Mouse (Mus musculus): Measurements from ENCODE around the gene Myrfl. TPM values are rescaled to one million over a fixed set of nuclear protein-coding genes. Genes with fewer than 3 reads are reported as not detected.
A peak's percentile ranks its signal among the peaks of the same experiment; 100 is the strongest.

The Myrfl gene
- total RNA-seq (2021): under 1 TPM; 0.14 to 0.20 TPM

DNA sequence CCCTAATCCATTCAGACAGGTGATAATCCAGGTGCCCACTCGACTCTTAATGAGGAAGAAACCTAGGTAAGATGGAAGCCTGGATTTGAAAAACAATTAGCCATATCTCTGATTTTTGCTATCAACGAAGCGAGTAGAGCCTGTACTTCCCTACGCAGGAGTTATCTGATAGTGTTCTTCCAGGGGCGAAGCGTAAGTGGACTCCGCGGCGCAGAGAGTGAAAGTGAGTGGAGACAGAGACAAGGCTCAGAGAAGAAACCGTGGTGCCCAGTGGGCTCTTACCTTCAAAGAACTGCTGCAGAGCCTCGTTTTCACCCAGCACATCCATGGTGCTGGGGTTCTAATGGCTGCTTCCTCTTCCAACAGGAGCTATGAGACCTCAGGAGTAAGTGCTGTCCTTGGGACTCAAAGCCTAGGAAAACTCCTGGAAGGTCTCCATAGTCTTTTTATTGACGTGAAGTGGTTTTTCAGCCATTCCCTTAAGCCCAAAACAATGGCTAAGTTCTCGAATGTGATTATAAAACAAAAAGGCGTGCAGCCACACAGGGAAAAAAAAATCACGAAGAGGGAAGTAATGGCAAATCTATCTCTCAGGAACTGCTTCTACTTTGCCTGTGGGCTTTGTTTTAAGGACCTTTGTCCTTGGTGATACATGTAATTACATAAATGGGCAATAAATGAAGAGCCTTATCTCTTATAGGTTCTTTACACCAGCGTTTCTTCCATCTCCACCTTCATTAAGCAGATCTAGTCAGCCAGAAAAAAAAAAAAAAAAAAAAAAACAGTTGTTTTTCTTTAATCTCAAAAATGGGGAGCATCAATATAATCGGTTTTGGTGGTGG is at the start of gene Myrfl:
Gene Myrfl (minus strand): TSS at position 584 of the 842 bp plus-strand sequence.
- DNase-seq: no peak
- intact Hi-C loops (cut with DNase I): loop anchor here (10.0 kb wide), 2 partner anchors 572 to 692 kb away; no protein-coding TSS in a partner anchor

GRCm38 (mm10) chr10:116944940-116945339 is 48.2 kb upstream of the Myrfl start:
- intact Hi-C loops (cut with DNase I): loop anchor here (10.0 kb wide), 1 partner anchor 100 kb away; the partner anchor contains the start of gene Lrrc10
- no peak for DNase-seq

GRCm38 (mm10) chr10:116944144-116944543 is 47.4 kb upstream of the Myrfl start:
- intact Hi-C loops (cut with DNase I): loop anchor here (10.0 kb wide), 1 partner anchor 101 kb away; the partner anchor contains the start of gene Lrrc10

DNA sequence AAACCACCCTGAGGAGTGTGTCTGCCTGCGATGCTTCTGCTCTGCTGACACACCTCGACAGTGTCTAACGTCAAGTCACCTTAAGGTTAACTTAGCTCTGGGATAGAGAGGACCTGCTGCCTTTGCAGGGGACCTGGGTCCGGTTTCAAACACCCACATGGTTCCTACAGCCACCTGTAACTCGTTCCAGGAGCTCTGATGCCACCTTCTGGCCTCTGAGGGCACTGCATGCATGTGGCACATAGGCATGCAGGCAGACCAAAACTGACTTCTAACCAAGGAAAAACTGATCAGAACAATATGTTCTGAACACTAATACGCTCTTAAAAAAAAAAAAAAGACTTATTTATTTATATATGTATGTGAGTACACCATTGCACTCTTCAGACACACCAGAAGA is 46.3 kb upstream of the Myrfl start:
- intact Hi-C loops (cut with DNase I): loop anchor here (10.0 kb wide), 1 partner anchor 102 kb away; the partner anchor contains the start of gene Lrrc10
- peak; percentile 19 for DNase-seq

More at GRCm38 (mm10) chr10:116944144-116944543, 47.4 kb upstream of the Myrfl start:
- DNase-seq: no peak

DNA sequence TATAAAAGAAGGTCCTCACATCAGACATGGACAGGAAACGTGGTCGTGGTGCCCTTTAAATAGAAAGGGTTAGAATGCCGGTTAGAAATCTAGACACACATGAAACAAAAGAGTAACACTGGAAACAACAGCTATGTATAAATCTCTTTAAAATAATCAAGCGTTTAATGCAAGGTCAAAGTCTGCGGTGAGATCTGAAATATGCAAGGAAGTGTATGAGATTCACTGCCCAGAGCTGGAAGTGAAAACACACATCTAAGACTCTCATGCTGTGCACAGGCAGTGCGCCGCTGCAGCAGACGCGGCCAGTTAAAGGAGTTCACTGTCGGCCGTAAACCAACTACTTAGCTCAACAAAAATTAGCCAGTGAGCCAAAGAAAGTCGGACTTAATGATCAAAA is 38.3 kb upstream of the Myrfl start:
- DNase-seq: no peak
- intact Hi-C loops (cut with DNase I): no loop called here

GRCm38 (mm10) chr10:116933794-116934193 is 37.1 kb upstream of the Myrfl start:
- DNase-seq: no peak
- intact Hi-C loops (cut with DNase I): no loop called here

DNA sequence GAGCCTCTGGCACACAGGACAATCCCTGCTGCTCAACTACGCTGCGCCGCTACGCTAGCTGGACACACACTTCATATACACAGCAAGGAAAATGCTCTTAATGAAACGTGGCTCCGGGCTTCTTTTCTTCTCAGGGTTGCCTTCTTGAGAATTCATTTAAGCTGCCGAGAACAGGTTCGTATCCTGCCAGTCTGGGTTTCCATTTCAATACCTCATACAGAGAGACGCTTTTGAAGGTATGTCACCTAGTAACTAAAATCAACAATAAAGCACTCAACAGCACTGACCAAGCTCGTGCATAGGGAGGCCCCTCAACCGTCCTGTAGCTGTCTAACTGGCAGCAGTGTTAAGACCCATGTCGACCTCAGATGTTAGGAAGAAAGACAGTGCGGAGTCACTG is 35.7 kb upstream of the Myrfl start:
- intact Hi-C loops (cut with DNase I): no loop called here
- DNase-seq: no peak

- no peak for DNase-seq
- intact Hi-C loops (cut with DNase I): no loop called here
Measured at GRCm38 (mm10) chr10:116931497-116932179, 34.9 kb upstream of the Myrfl start.

DNA sequence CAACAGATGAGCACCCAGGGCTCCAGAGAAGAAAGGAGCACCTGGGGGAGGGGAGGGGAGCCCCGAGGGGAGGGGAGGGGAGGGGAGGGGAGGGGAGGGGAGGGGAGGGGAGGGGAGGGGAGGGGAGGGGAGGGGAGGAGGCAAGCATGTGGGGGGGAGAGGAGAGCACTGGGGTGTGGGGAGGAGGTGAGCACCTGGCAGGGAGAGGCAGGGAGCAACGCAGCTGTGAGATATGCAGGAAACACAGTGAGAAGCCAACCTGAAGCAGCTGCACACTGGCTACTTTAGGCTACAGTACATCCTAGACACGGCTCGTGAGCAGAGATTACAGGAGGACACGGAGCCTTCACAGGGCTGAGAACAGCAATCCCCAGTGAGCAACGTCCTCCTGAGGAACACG is 34.2 kb upstream of the Myrfl start:
- DNase-seq: no peak
- intact Hi-C loops (cut with DNase I): no loop called here

GRCm38 (mm10) chr10:116930506-116930905 is 33.8 kb upstream of the Myrfl start:
- no peak for DNase-seq
- intact Hi-C loops (cut with DNase I): no loop called here

DNA sequence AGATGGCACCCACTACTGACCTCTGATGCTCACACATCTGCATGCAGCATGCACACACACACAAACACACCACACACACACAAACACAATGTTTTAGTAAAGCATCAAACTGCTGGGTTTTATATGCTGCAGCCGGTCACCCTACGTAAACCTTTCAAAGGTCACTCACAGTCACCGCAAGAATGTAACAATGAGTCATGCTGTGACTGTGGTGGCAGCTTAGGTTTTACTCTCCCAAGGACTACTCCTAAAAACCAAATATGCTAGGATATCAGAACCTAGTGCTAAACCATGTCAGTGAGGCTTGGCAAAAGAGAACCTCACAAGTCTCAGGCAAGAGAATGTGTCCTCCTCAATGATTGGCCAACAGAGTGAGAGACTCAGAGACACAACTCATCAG is 32.1 kb upstream of the Myrfl start:
- intact Hi-C loops (cut with DNase I): no loop called here
- DNase-seq: no peak

DNA sequence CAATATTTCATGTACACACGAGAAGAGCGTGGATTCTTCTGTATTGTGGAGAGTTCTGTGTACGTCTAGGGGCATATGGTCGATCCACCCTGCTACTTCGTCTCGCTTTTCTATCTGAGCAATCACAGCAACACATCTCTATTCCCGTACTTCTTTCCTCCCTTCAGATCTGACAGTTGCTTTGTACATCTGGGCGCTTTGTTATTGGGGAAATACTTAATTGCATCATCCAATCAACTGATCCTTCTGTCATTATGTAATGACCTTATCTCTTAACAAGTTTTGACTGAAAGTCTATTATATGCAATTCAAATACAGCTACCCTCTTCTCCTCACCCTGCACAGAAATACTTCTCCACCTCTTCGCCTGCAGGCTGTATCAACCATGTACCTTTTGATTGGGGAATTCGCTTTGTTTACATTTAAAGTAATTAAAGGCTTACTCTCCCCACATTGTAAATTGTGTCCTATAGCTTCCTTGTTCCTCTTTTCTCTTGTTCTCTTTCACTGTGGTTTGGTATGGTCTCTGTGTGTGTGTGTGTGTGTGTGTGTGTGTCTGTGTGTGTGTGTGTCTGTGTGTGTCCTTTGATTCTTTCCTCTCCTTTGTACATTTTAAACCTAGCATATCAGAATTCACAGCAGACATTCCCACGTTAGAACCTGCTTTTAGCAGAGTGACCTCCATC is 29.9 kb upstream of the Myrfl start:
- intact Hi-C loops (cut with DNase I): no loop called here
- no peak for DNase-seq

DNA sequence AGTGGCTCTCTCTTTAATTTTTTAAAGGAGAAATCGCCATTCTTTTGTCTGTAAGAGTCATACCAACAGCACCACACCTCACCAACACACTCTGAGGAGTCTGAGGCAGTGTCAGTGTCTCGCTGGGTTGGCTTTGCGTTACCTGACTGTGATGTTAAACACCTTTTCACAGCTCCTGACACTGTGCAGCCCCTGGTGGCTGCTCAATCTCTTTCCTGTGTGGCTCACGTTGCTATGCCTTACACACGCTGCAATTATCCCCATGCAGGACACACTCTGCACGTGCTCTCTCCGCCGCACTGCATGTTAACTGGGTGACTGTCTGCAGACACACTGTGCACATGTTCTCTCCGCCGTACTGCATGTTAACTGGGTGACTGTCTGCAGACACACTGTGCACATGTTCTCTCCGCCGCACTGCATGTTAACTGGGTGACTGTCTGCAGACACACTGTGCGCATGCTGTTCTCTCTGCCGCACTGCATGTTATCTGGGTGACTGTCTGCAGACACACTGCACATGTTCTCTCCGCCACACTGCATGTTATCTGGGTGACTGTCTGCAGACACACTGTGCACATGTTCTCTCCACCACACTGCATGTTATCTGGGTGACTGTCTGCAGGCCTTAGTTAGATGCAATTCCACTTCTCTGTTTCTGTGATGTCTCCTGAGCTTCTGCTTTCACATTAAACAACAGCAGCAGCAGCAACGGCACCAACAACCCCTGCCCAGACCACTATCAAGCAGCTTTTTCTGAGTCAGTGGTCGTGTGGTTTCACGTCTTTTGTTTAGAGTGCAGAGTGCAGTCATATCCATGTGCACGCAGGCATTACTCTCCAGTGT is 27.2 kb upstream of the Myrfl start:
- intact Hi-C loops (cut with DNase I): no loop called here

DNA sequence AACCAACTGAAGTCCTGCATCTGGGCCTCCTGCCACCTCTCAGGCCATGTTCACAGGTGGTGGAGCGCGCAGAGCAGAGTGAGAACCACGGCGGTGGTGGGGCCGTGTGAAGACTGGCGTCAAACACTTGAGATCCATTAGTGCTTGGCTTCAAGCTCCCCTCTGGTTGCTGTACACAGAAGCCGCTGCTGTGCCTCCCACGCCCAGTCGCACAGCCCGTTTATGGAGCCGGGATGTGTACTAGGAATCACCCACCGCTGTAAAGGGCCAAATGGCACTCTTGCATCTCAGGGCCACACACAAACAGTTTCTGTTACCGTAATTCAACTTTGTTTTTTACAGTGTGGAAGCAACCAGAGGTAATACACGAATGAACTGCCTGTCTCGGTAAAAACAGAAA is 25.4 kb upstream of the Myrfl start:
- no peak for DNase-seq
- intact Hi-C loops (cut with DNase I): no loop called here

More for the DNA sequence above, 27.2 kb upstream of the Myrfl start:
- DNase-seq: no peak

DNA sequence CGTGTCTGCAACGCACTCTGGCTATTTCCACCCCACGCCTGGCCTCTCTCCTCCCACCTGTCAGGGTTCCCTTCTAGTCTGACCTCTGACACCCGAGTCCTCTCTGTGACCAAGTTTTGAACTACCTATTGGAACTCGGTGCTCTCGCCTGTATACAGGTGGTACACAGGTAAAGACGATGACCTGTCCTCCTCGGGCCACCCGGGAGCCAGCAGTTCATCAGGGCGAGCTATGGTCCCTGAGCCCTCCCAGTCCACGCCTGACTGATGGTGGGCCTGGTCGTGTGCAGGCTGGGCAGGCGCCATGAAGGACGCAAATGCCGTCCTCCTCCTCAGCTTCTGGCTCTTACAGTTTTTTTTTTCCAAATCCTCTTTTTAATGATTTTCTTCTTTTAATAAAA is 24.7 kb upstream of the Myrfl start:
- intact Hi-C loops (cut with DNase I): no loop called here
- DNase-seq: no peak

DNA sequence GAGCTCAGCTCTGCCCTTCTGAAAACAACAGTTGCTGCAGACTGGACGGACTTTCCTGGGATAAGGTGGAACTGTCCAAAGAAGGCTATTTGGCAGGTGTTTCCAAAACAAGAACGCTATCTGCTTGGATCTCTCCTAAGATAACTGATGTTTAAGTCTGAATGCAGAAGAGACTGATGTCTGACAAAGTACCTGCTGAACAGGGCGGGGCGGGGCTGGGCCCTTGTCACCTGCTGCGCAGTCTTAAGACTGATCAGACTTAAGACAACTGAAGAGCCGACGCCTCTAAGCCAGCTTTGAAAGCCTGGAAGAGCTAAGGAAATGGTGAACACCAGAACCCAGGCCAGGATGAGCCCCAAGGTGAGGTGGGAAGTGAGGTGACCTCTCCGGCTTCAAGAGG is 23.9 kb upstream of the Myrfl start:
- intact Hi-C loops (cut with DNase I): no loop called here
- DNase-seq: no peak

DNA sequence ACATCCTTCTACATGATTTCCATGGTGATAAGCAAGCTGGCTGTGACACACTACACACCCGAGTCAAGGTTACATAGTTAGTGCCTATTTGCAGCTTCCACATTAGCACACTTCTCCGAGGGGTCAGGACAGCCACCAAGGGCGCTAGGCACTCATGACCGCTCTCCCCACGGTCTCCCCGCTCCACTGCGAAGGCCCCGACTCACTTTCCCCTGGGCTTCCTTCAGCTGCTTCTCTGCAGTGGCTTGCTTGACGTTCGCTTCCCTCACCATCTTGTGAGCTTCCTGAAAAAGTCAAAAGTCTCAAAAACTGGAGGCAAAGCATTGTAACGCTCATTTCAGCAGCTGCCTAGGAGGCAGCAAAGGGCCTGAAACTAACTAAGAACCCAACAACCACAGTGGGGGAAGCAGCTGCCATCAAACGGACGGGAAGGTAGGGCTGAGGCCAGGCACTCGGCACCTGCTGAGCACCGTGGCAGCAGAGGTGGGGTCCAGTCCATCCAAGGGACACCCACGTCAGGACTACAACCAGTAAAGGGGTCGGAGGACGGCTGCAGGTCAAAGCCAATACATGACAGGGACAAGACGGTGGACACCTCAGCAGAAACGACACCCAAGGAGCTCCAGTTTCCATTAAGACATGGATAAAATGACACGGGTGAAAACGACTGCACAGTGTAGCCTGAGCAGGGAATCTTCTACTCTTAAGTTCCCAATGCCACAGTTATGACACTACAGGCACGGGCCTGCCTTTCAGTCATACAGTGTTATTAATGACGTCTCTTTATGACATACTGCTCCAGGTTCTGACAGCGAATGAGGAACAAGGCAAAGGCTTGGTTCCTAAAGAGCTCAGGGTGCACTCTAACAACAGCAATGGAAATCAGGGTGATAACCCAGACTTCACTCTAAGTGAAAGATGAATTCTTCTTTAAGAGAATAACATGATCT is 22.9 kb upstream of the Myrfl start:
- intact Hi-C loops (cut with DNase I): no loop called here
- DNase-seq: no peak

- DNase-seq: no peak
- intact Hi-C loops (cut with DNase I): no loop called here
Measured at GRCm38 (mm10) chr10:116916581-116916980, 19.9 kb upstream of the Myrfl start.

DNA sequence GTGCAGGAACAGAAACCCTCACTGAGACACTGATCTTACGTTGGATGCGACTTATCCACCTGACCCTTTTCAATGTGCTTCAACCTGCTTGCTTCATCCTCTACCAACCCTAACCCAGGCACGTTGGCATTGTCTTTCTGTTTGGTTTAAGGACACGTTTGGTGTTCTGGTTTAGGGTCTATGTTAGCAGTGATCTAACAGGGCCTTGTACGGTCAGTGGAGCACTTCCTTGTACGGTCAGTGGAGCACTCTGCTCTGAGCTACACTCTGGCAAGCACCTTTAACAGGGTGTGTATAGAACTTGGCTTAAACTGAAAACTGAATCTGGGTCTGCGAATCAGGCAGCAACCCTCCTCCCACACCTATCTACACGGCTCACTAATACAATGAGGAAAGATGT is 18.6 kb upstream of the Myrfl start:
- intact Hi-C loops (cut with DNase I): no loop called here
- no peak for DNase-seq

All from left cerebral cortex, postnatal 4 days (tissue).